Mouse (Mus musculus) MEL (cell line): ENCODE measurements around the gene Gjc1. TPM values are rescaled to one million over a fixed set of nuclear protein-coding genes. Genes with fewer than 3 reads are reported as not detected.

Experiments
- DNase-seq: peaks from one replicate; pipeline ENCODE4 v3.0.0; 2011; ENCODE audit warnings: low read depth, low spot score
- H3K27ac ChIP-seq: 2 replicates; pipeline ENCODE4 v1.5.1; 2012; ENCODE audit warnings: low read depth, mild to moderate bottlenecking, control low read depth, low read length, moderate library complexity; ENCODE audit not compliant: control insufficient read depth
- H3K27me3 ChIP-seq, 2 experiments: fragments of 150-350 bp in 1 of 2; sonication (generic) in 1 of 2; 2 replicates each; pipeline ENCODE4 v1.6.1; 2012; ENCODE audit warnings: low read length in 2 of 2, mild to moderate bottlenecking in 2 of 2, improper control_type of control experiment in 1 of 2, moderate library complexity in 1 of 2; ENCODE audit not compliant: insufficient read depth in 2 of 2, control insufficient read depth in 1 of 2
- H3K36me3 ChIP-seq, 2 experiments: 2 replicates each; pipeline ENCODE4 v1.6.1; 2012 to 2014; ENCODE audit warnings: low read length in 2 of 2, improper control_type of control experiment in 1 of 2, inconsistent platforms in 1 of 2, mild to moderate bottlenecking in 1 of 2; ENCODE audit not compliant: insufficient read depth in 2 of 2, control insufficient read depth in 1 of 2
- H3K4me1 ChIP-seq, 2 experiments: fragments of 150-350 bp in 1 of 2; sonication (generic) in 1 of 2; 2 replicates each; pipeline ENCODE4 v1.6.1; 2012; ENCODE audit warnings: low read length in 2 of 2, improper control_type of control experiment in 1 of 2, mild to moderate bottlenecking in 1 of 2; ENCODE audit not compliant: insufficient read depth in 2 of 2, control insufficient read depth in 1 of 2
- H3K4me3 ChIP-seq, 2 experiments: fragments of 150-350 bp in 1 of 2; sonication (generic) in 1 of 2; 2 replicates each; pipeline ENCODE4 v1.5.1; 2012; ENCODE audit warnings: low read depth in 2 of 2, low read length in 2 of 2, mild to moderate bottlenecking in 2 of 2, moderate library complexity in 2 of 2, control low read depth in 1 of 2, improper control_type of control experiment in 1 of 2; ENCODE audit not compliant: control insufficient read depth in 1 of 2, insufficient read depth in 1 of 2
- H3K79me2 ChIP-seq: 2 replicates; pipeline ENCODE4 v1.6.1; 2012; ENCODE audit warnings: mild to moderate bottlenecking, low read length, moderate library complexity; ENCODE audit not compliant: control insufficient read depth, poor library complexity, insufficient read depth
- H3K9ac ChIP-seq: 2 replicates; pipeline ENCODE4 v1.6.1; 2012; ENCODE audit warnings: low read depth, mild to moderate bottlenecking, control low read depth, low read length, moderate library complexity; ENCODE audit not compliant: control insufficient read depth, poor library complexity, severe bottlenecking
- H3K9me3 ChIP-seq: fragments of 150-350 bp; sonication (generic); replicated peaks from 2 replicates; pipeline ENCODE4 v1.6.1; 2012; ENCODE audit warnings: mild to moderate bottlenecking, low read length, improper control_type of control experiment, moderate library complexity; ENCODE audit not compliant: insufficient read depth
- BHLHE40 ChIP-seq: IDR thresholded peaks from 2 replicates; pipeline ENCODE4 v1.6.1; 2012; ENCODE audit warnings: low read depth, mild to moderate bottlenecking, inconsistent platforms, low read length, improper control_type of control experiment, borderline replicate concordance
- CHD1 ChIP-seq: IDR thresholded peaks from 2 replicates; pipeline ENCODE4 v1.6.1; 2012; ENCODE audit warnings: low read depth, mild to moderate bottlenecking, inconsistent platforms, low read length, improper control_type of control experiment
- CHD2 ChIP-seq: IDR thresholded peaks from 2 replicates; pipeline ENCODE4 v1.6.1; 2011; ENCODE audit warnings: low read length, improper control_type of control experiment
- CTCF ChIP-seq, 3 experiments: IDR thresholded peaks in 2 of 3; conservative IDR thresholded peaks in 1 of 3; 2 replicates each; pipeline ENCODE4 v1.5.1; 2011 to 2012; ENCODE audit warnings: low read length in 3 of 3, low read depth in 2 of 3, mild to moderate bottlenecking in 2 of 3, improper control_type of control experiment in 1 of 3, inconsistent platforms in 1 of 3, mixed read lengths in 1 of 3, moderate library complexity in 1 of 3; ENCODE audit not compliant: control insufficient read depth in 1 of 3, insufficient read depth in 1 of 3, poor library complexity in 1 of 3, severe bottlenecking in 1 of 3
- E2F4 ChIP-seq: IDR thresholded peaks from 2 replicates; pipeline ENCODE4 v1.6.1; 2011; ENCODE audit warnings: low read depth, low read length, improper control_type of control experiment, borderline replicate concordance
- ELF1 ChIP-seq: IDR thresholded peaks from 2 replicates; pipeline ENCODE4 v1.6.1; 2014; ENCODE audit warnings: low read depth, mild to moderate bottlenecking, inconsistent platforms, low read length, improper control_type of control experiment, moderate library complexity
- EP300 ChIP-seq, 2 experiments: IDR thresholded peaks; 2 replicates each; pipeline ENCODE4 v1.6.1; 2011; ENCODE audit warnings: improper control_type of control experiment in 2 of 2, low read length in 2 of 2, low read depth in 1 of 2, mild to moderate bottlenecking in 1 of 2
- GABPA ChIP-seq: IDR thresholded peaks from 2 replicates; pipeline ENCODE4 v1.6.1; 2012; ENCODE audit warnings: low read depth, mild to moderate bottlenecking, inconsistent platforms, low read length, improper control_type of control experiment, moderate library complexity
- HCFC1 ChIP-seq: IDR thresholded peaks from 2 replicates; pipeline ENCODE4 v1.6.1; 2012; ENCODE audit warnings: low read depth, mild to moderate bottlenecking, inconsistent platforms, low read length, improper control_type of control experiment, moderate library complexity
- JUND ChIP-seq: IDR thresholded peaks from 2 replicates; pipeline ENCODE4 v1.6.1; 2011; ENCODE audit warnings: low read depth, mild to moderate bottlenecking, improper control_type of control experiment, low read length
- KAT2A ChIP-seq: conservative IDR thresholded peaks from 2 replicates; pipeline ENCODE4 v1.6.1; 2012; ENCODE audit warnings: low read depth, low read length, improper control_type of control experiment, inconsistent platforms
- MAFK ChIP-seq: IDR thresholded peaks from 2 replicates; pipeline ENCODE4 v1.6.1; 2011; ENCODE audit warnings: low read depth, mild to moderate bottlenecking, low read length, improper control_type of control experiment, borderline replicate concordance
- MAX ChIP-seq: IDR thresholded peaks from 2 replicates; pipeline ENCODE4 v1.6.1; 2011; ENCODE audit warnings: low read length, improper control_type of control experiment
- MEF2A ChIP-seq: IDR thresholded peaks from 2 replicates; pipeline ENCODE4 v1.6.1; 2014; ENCODE audit warnings: low read depth, mild to moderate bottlenecking, inconsistent platforms, low read length, improper control_type of control experiment; ENCODE audit not compliant: poor library complexity, insufficient replicate concordance, severe bottlenecking; ENCODE audit errors: extremely low read depth
- MXI1 ChIP-seq: IDR thresholded peaks from 2 replicates; pipeline ENCODE4 v1.6.1; 2011; ENCODE audit warnings: mild to moderate bottlenecking, low read depth, low read length, improper control_type of control experiment
- NELFE ChIP-seq: IDR thresholded peaks from 2 replicates; pipeline ENCODE4 v1.6.1; 2011; ENCODE audit warnings: low read depth, low read length, improper control_type of control experiment
- POLR2AphosphoS2 ChIP-seq: IDR thresholded peaks from 2 replicates; pipeline ENCODE4 v1.6.1; 2011; ENCODE audit warnings: low read length, improper control_type of control experiment
- POLR2AphosphoS5 ChIP-seq: IDR thresholded peaks from 2 replicates; pipeline ENCODE4 v1.6.1; 2012; ENCODE audit warnings: low read depth, borderline replicate concordance, mild to moderate bottlenecking, inconsistent platforms, low read length, moderate library complexity, mixed read lengths
- RAD21 ChIP-seq: IDR thresholded peaks from 2 replicates; pipeline ENCODE4 v1.6.1; 2011; ENCODE audit warnings: mild to moderate bottlenecking, low read depth, low read length, improper control_type of control experiment
- RCOR1 ChIP-seq: IDR thresholded peaks from 2 replicates; pipeline ENCODE4 v1.6.1; 2012; ENCODE audit warnings: low read depth, mild to moderate bottlenecking, inconsistent platforms, low read length, improper control_type of control experiment
- SIN3A ChIP-seq: IDR thresholded peaks from 2 replicates; pipeline ENCODE4 v1.6.1; 2012; ENCODE audit warnings: low read length, improper control_type of control experiment, inconsistent platforms
- SMC3 ChIP-seq: IDR thresholded peaks from 2 replicates; pipeline ENCODE4 v1.6.1; 2011; ENCODE audit warnings: low read depth, low read length, improper control_type of control experiment
- TAL1 ChIP-seq: IDR thresholded peaks from 2 replicates; pipeline ENCODE4 v1.6.1; 2012; ENCODE audit warnings: mild to moderate bottlenecking, inconsistent platforms, low read length, moderate library complexity, mixed read lengths
- TBP ChIP-seq: IDR thresholded peaks from 2 replicates; pipeline ENCODE4 v1.8.0; 2011; ENCODE audit warnings: low read depth, low read length, improper control_type of control experiment
- UBTF ChIP-seq: IDR thresholded peaks from 2 replicates; pipeline ENCODE4 v1.6.1; 2012; ENCODE audit warnings: low read depth, mild to moderate bottlenecking, inconsistent platforms, low read length, improper control_type of control experiment, moderate library complexity, borderline replicate concordance; ENCODE audit not compliant: insufficient read depth
- USF1 ChIP-seq: IDR thresholded peaks from 2 replicates; pipeline ENCODE4 v1.6.1; 2014; ENCODE audit warnings: low read depth, mild to moderate bottlenecking, inconsistent platforms, low read length, improper control_type of control experiment, moderate library complexity
- USF2 ChIP-seq, 2 experiments: IDR thresholded peaks; 2 replicates each; pipeline ENCODE4 v1.6.1; 2011 to 2012; ENCODE audit warnings: improper control_type of control experiment in 2 of 2, low read length in 2 of 2, borderline replicate concordance in 1 of 2, inconsistent platforms in 1 of 2, low read depth in 1 of 2, mild to moderate bottlenecking in 1 of 2; ENCODE audit not compliant: insufficient read depth in 1 of 2
- ZNF384 ChIP-seq: IDR thresholded peaks from 2 replicates; pipeline ENCODE4 v1.6.1; 2012; ENCODE audit warnings: low read depth, mild to moderate bottlenecking, inconsistent platforms, low read length, improper control_type of control experiment
- polyA plus RNA-seq, 2 experiments: library from polyadenylated mRNA; stranded (reverse) in 1 of 2; unstranded in 1 of 2; fragments of >175 nt in 1 of 2; fragments of >200 nt in 1 of 2; gene quantifications; 2 replicates each; pipeline versions ENCODE4 v1.2.1 to v1.2.4; 2012; ENCODE audit warnings: low replicate concordance in 2 of 2, low read depth in 1 of 2; ENCODE audit not compliant: insufficient read length in 2 of 2, insufficient read depth in 1 of 2, missing spikeins in 1 of 2
- total RNA-seq: library from RNA; depleted of rRNA; stranded (reverse); fragments of 300-350 nt; gene quantifications from 2 replicates; pipeline ENCODE4 v1.2.3, GENCODE M21; 2012

The Gjc1 gene
- total and polyA plus RNA-seq, 3 experiments: not detected

GRCm38 (mm10) chr11:102774621-102775141 lies 44.8 kb downstream of the Gjc1 start:
- no peak for TF ChIP-seq KAT2A
- no peak for TF ChIP-seq RAD21
- no peak for TF ChIP-seq MAFK
- TF ChIP-seq EP300 (IDR thresholded peaks at IDR 0.05; ENCODE audit: low read depth in 1 of 2, low read length in 2 of 2): no peak
- TF ChIP-seq CHD1: no peak
- TF ChIP-seq MEF2A: no peak
- TF ChIP-seq HCFC1: no peak; the same call in 1 of the 2 replicates
- TF ChIP-seq CTCF (IDR thresholded peaks at IDR 0.05 in 2 of 3, conservative IDR thresholded peaks at IDR 0.05 in 1 of 3; ENCODE audit: control insufficient read depth in 1 of 3, insufficient read depth in 1 of 3, low read depth in 2 of 3, low read length in 3 of 3, poor library complexity in 1 of 3, severe bottlenecking in 1 of 3): peak in 2 of 3 experiments; percentile 5 to 19; a peak in 2 of 6 replicates
- TF ChIP-seq RCOR1: no peak
- no peak for TF ChIP-seq USF1
- TF ChIP-seq ELF1: no peak
- TF ChIP-seq JUND: no peak
- TF ChIP-seq BHLHE40: no peak
- peak; percentile 74 for TF ChIP-seq MAX
- no peak for TF ChIP-seq GABPA
- TF ChIP-seq USF2 (IDR thresholded peaks at IDR 0.05; ENCODE audit: borderline replicate concordance in 1 of 2, insufficient read depth in 1 of 2, low read depth in 1 of 2, low read length in 2 of 2): no peak
- TF ChIP-seq E2F4: no peak
- no peak for TF ChIP-seq TAL1
- TF ChIP-seq SIN3A: 0 out of 2 replicates have a peak, but pooled peaks have one; percentile 11
- no peak for TF ChIP-seq POLR2AphosphoS5
- TF ChIP-seq TBP: no peak
- TF ChIP-seq POLR2AphosphoS2: no peak
- TF ChIP-seq UBTF: no peak
- TF ChIP-seq CHD2: no peak
- 0 out of 2 replicates have a peak, but pooled peaks have one; percentile 20 for TF ChIP-seq SMC3
- no peak for TF ChIP-seq NELFE
- TF ChIP-seq ZNF384: no peak
- 0 out of 2 replicates have a peak, but pooled peaks have one; percentile 38 for TF ChIP-seq MXI1
- TF ChIP-seq, all 39 proteins: peak for 5
- Histone ChIP-seq H3K36me3 (no peaks in the 10 kb centered on the region), H3K27ac (no peak overlapping the region), H3K4me3 (peak overlapping the region in 1 of 2 experiments; percentile 44; a peak in 1 of 4 replicates), H3K79me2 (no peaks in the 10 kb centered on the region), H3K4me1 (peaks cover 0 to 10% of the 10 kb centered on the region in 2 experiments; a peak in 2 of 4 replicates), H3K9ac (peak overlapping the region; percentile 4; the same call in 1 of the 2 replicates), H3K27me3 (peaks cover 0 to 3% of the 10 kb centered on the region in 2 experiments; a peak in 1 of 4 replicates), H3K9me3 (no peaks in the 10 kb centered on the region)
- DNase-seq: peak; percentile 89
